Comparison of ENCODE assay signal across 9 mouse cellular contexts in the genomic region with DNA sequence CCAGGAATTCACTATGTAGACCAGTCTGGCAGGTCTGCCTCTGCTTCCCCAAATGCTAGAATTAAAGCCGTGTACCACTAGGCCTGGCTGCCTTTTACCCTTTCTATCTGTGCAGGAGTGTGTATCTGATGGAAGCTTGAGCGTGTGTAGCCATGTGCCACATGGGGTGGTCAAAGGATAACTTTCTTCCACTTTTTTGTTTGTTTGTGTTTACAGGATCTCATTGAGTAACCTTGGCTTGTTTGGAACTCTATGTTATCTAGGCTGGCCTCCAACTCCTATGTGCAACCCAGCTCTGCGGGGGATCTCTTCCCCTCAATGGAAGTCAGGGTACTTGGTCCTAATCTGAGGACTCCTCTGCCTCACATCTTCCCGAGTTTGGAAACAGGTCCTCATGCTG. TPM values are rescaled to one million over a fixed set of nuclear protein-coding genes. Genes with fewer than 3 reads are reported as not detected.
DNase-seq lines count a peak whose midpoint lies in the region; ATAC-seq and TF ChIP-seq lines count a peak whose summit lies in the region.
"Had no signal": no experiment of that assay in that cellular context is flagged by ENCODE, and none has a peak within 500 bp of the region (broad histone marks: within the 10 kb centered on the region; RNA-seq: fewer than 3 reads in every experiment).

No protein-coding gene starts in this region.

- no peak for DNase-seq in liver, embryonic 11.5 days (ENCODE audit: low spot score)
- DNase-seq in liver, result no peak
- peak; percentile 15 to 20 for DNase-seq in cerebellum, postnatal 14 days
- no peak for DNase-seq in midbrain, postnatal 0 days (ENCODE audit: low spot score)
- no peak for DNase-seq in natural killer cell, adult 2 months (ENCODE audit: low spot score in 2 of 2)
- no peak for DNase-seq in adrenal gland, postnatal 25 days
- no peak for DNase-seq in kidney, postnatal 4 days
- DNase-seq: right cerebral cortex, postnatal 4 days had no signal

- ATAC-seq in liver, embryonic 11.5 days (replicated peaks; ENCODE audit: low FRiP score), result no peak
- ATAC-seq in intestine, embryonic 15.5 days, result no peak
- ATAC-seq in midbrain, postnatal 0 days (ENCODE audit: low FRiP score), result no peak

- H3K4me2 ChIP-seq in liver, embryonic 11.5 days, result peak overlapping the region; percentile 92
- H3K4me2 ChIP-seq in intestine, embryonic 15.5 days (replicated peaks), result peak overlapping the region; percentile 70; the same call in 1 of the 2 replicates
- H3K4me2 ChIP-seq in midbrain, postnatal 0 days (ENCODE audit: low read depth, low read length, poor library complexity, severe bottlenecking), result peak overlapping the region; percentile 83

- peak overlapping the region; percentile 51; the same call in 1 of the 2 replicates for H3K27ac ChIP-seq in liver, embryonic 11.5 days (ENCODE audit: low read depth, low read length)
- H3K27ac ChIP-seq in intestine, embryonic 15.5 days, result 0 out of 2 replicates have a peak overlapping the region, but pooled peaks have one; percentile 6
- no peak overlapping the region for H3K27ac ChIP-seq in midbrain, postnatal 0 days (ENCODE audit: low read depth, low read length)

- H3K4me1 ChIP-seq in liver, embryonic 11.5 days (replicated peaks; ENCODE audit: control insufficient read depth, insufficient read depth, low read length), result peaks cover 30% of the 10 kb centered on the region
- H3K4me1 ChIP-seq in intestine, embryonic 15.5 days (replicated peaks), result peaks cover 22% of the 10 kb centered on the region
- peaks cover 14% of the 10 kb centered on the region for H3K4me1 ChIP-seq in midbrain, postnatal 0 days (ENCODE audit: insufficient read depth, low read length)

- no peaks in the 10 kb centered on the region for H3K9me3 ChIP-seq in liver, embryonic 11.5 days (ENCODE audit: control insufficient read depth, low read length)
- no peaks in the 10 kb centered on the region for H3K9me3 ChIP-seq in intestine, embryonic 15.5 days
- no peaks in the 10 kb centered on the region for H3K9me3 ChIP-seq in midbrain, postnatal 0 days (ENCODE audit: low read length)

- TF ChIP-seq CTCF in midbrain, postnatal 0 days (IDR thresholded peaks at IDR 0.05), result no peak

- no peaks in the 10 kb centered on the region; the same call in 1 of the 2 replicates for H3K36me3 ChIP-seq in liver, embryonic 11.5 days (ENCODE audit: control insufficient read depth, insufficient read depth, low read length)
- no peaks in the 10 kb centered on the region for H3K36me3 ChIP-seq in intestine, embryonic 15.5 days
- H3K36me3 ChIP-seq in midbrain, postnatal 0 days (ENCODE audit: insufficient read depth, low read length), result 0 out of 2 replicates have a peak, but pooled peaks cover 2% of the 10 kb centered on the region

- H3K4me3 ChIP-seq in liver, embryonic 11.5 days (ENCODE audit: low read depth, low read length), result peak overlapping the region; percentile 84
- no peak overlapping the region for H3K4me3 ChIP-seq in intestine, embryonic 15.5 days (replicated peaks)
- no peak overlapping the region for H3K4me3 ChIP-seq in midbrain, postnatal 0 days (ENCODE audit: low read depth, low read length)

- no peaks in the 10 kb centered on the region for H3K27me3 ChIP-seq in liver, embryonic 11.5 days (replicated peaks; ENCODE audit: control insufficient read depth, insufficient read depth, low read length)
- no peaks in the 10 kb centered on the region for H3K27me3 ChIP-seq in intestine, embryonic 15.5 days (replicated peaks)
- no peaks in the 10 kb centered on the region for H3K27me3 ChIP-seq in midbrain, postnatal 0 days (ENCODE audit: insufficient read depth, low read length)

- H3K9ac ChIP-seq in liver, embryonic 11.5 days (ENCODE audit: low read depth, low read length), result no peak overlapping the region
- H3K9ac ChIP-seq in intestine, embryonic 15.5 days, result no peak overlapping the region
- no peak overlapping the region for H3K9ac ChIP-seq in midbrain, postnatal 0 days (replicated peaks; ENCODE audit: low read length, poor library complexity, severe bottlenecking)

- WGBS in liver, embryonic 11.5 days, result 40% methylated on average over 4 of the region's 4 CpGs
- WGBS in intestine, embryonic 15.5 days, result 48% methylated on average over 4 of the region's 4 CpGs
- 47% methylated on average over 4 of the region's 4 CpGs for WGBS in midbrain, postnatal 0 days

RNA-seq across cellular contexts. Expression of a gene that starts 1.1 kb away (rescaled TPM):
- 78.5 and 81.4 TPM in 2 replicates for polyA plus RNA-seq in liver, embryonic 11.5 days (2014; fragmentation: Nextera tagmentation; extraction: Ambion mirVana)
- 65.1 and 66.7 TPM in 2 replicates for polyA plus RNA-seq in intestine, embryonic 15.5 days (2015; fragmentation: Nextera tagmentation; extraction: Ambion mirVana)
- 34.3 and 42.5 TPM in 2 replicates for total RNA-seq in midbrain, postnatal 0 days (2014; rRNA removed)
- polyA plus RNA-seq in midbrain, postnatal 0 days (2015; fragmentation: Nextera tagmentation; extraction: Ambion mirVana), result 41.2 and 44.8 TPM in 2 replicates
- 71.1 and 79.9 TPM in 2 replicates for total RNA-seq in adrenal gland, postnatal 25 days (2021)

RNA-seq across cellular contexts. Expression of a gene that starts 49.2 kb away (rescaled TPM):
- polyA plus RNA-seq in liver, embryonic 11.5 days (2014; fragmentation: Nextera tagmentation; extraction: Ambion mirVana), result 36.9 and 37.0 TPM in 2 replicates
- polyA plus RNA-seq in intestine, embryonic 15.5 days (2015; fragmentation: Nextera tagmentation; extraction: Ambion mirVana), result 18.6 and 21.7 TPM in 2 replicates
- total RNA-seq in midbrain, postnatal 0 days (2014; rRNA removed), result 10.6 and 11.3 TPM in 2 replicates
- 10.3 and 10.7 TPM in 2 replicates for polyA plus RNA-seq in midbrain, postnatal 0 days (2015; fragmentation: Nextera tagmentation; extraction: Ambion mirVana)
- total RNA-seq in adrenal gland, postnatal 25 days (2021), result 16.2 and 18.4 TPM in 2 replicates

Comparison
In these comparisons a context has a peak if more than half of its experiments do, and no peak if none do; other contexts are left out.
1. DNase-seq: peak in cerebellum, postnatal 14 days (2 of 2); none in liver, embryonic 11.5 days (single experiment), liver (single experiment), midbrain, postnatal 0 days (single experiment), natural killer cell, adult 2 months (0 of 2), adrenal gland, postnatal 25 days (single experiment) and kidney, postnatal 4 days (0 of 2).
2. Peak in every context shown above with its lines, with median percentiles within 50 percentile points of each other: H3K4me2 ChIP-seq.